Mouse (Mus musculus) neutrophil, adult 5-6 weeks (primary cell): ENCODE measurements at regions not wholly inside any gene's neighbourhood (a gene's known extent, or its start where the extent isn't known, plus 50 kb on each side); places are given as distances from the start of the nearest gene placed in this dataset.

Experiments
- ATAC-seq: fragments of 151-379, 151-347 bp; 2 replicates; pipeline ENCODE4 v1.8.0; 2017; ENCODE audit warnings: mild to moderate bottlenecking, moderate TSS enrichment; ENCODE audit not compliant: insufficient number of reproducible peaks, poor library complexity, low FRiP score, severe bottlenecking; ENCODE audit errors: extremely low read depth

- ATAC-seq, result no peak
These were observed 149.2 kb downstream of the Mtx2 start for GRCm38 (mm10) chr2:74974595-74975325.

DNA sequence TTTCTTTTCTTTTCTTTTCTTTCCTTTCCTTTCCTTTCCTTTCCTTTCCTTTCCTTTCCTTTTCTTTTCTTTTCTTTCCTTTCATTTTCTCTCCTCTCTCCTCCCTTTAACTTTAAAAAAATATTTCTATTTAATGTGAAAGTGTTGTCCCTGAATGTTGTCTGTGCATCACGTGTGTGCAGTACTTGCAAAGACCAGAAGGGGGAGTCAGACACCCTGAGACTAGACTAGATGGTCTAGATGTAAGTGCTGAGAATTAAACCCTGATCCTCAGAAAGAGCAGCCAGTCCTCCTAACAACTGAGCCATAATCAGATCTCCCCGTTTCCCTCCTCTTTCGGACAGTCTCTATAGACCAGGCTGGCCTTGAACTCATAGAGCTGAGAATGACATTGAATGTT, 151.7 kb downstream of the Mtx2 start:
- no peak for ATAC-seq

DNA sequence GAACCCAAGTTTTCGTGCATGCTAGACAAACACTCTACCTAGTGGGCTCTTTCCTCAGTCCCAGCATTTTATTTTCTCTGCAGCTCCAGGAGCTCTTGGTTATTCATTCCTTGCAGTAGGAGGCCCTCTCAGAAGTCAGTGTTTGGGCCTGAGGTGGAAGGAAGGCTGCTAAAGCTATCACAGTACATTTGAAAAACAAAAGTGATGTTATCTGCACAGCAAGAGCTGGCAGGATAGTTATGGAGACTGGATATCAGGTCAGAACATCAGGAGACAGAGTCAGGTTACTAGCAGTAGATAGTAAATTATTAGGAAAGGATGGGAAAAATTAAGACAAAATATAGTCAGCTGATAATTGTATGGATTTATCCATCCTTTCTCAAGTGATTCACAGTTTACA, 152.2 kb downstream of the Mtx2 start:
- no peak for ATAC-seq

GRCm38 (mm10) chr2:74981856-74982255, 156.3 kb downstream of the Mtx2 start:
- ATAC-seq, result no peak

DNA sequence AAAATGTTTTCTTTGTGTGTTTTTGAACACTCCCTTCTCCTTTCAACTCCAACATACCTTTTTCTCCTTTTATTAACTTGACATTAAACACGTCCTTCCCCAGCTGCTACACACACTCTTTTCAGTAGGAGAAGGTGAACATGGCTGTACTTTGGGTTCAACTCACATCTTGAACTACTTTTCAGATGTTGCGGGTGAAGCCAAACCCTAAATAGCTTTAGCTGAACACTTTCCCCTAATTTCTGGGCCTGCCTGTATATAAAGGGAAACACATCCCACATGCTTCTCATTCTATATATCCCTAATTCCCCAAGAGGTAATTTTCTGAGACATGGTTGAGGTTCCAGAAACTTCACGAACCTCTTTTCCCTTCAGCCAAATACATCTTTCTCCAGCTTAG, 168.2 kb downstream of the Mtx2 start:
- no peak for ATAC-seq

DNA sequence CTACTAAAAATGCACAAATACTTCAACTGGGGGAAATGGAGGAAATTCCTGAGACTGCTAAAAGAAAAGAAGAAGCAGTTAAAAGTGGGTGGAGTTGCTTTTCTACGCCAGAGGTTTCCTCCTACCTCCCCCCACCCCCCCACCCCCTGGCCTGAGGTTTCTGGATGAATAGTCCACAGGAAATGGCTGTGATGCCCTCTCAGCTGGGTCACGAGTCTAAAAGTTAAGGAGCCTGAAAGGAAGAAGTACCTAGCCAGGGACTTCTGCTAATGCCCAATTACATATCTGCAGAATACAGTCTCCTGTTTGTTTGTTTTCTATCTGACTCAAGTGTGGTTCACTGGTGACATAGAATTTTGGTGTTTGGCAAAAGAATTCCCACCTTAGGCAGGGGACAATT, 169.4 kb downstream of the Mtx2 start:
- ATAC-seq, result no peak

DNA sequence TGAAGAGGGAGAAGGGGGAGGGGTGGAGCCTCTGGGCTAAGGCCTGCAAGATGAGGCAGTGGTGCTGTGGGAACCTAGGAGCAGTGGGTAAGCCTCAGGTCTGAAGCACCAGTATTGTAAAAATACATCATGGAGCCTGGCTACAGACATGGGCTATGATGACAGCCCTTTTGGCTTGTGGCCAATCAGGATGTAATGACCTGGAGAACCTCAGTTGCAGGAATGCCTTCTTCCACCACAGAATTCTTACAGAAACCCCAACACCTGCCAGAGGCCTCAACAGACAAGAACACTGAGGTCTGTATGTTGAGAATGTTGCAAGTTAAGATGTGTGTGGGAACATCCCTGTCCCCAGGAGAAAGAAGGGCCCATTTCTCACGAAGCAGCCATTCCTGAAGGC, 172.1 kb downstream of the Mtx2 start:
- no peak for ATAC-seq

GRCm38 (mm10) chr2:75000368-75000796, 174.8 kb downstream of the Mtx2 start:
- ATAC-seq, result no peak

GRCm38 (mm10) chr2:75002562-75002961, 177.0 kb downstream of the Mtx2 start:
- no peak for ATAC-seq

DNA sequence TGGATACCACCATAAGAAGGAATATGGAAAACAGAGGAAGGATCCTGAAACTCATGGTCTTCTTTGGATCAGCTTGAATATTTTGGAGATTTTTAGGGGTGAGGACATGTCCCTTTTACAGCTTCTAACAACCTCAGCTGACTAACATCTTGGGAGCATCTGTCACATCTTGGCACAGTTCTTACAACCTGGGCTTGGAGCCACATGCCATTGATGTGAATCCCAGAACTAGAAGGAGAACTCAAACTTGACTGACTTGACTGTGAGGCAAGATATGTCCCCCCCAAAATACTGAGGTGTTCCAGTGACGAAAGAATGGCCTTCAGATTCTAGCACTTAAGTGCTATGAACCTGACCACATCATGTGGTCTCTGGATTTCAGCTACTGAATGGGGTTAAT, 182.5 kb downstream of the Mtx2 start:
- ATAC-seq, result no peak

- ATAC-seq, result no peak
These were observed 185.0 kb downstream of the Mtx2 start for GRCm38 (mm10) chr2:75010647-75011046.

GRCm38 (mm10) chr2:75012046-75012445, 186.4 kb downstream of the Mtx2 start:
- no peak for ATAC-seq

DNA sequence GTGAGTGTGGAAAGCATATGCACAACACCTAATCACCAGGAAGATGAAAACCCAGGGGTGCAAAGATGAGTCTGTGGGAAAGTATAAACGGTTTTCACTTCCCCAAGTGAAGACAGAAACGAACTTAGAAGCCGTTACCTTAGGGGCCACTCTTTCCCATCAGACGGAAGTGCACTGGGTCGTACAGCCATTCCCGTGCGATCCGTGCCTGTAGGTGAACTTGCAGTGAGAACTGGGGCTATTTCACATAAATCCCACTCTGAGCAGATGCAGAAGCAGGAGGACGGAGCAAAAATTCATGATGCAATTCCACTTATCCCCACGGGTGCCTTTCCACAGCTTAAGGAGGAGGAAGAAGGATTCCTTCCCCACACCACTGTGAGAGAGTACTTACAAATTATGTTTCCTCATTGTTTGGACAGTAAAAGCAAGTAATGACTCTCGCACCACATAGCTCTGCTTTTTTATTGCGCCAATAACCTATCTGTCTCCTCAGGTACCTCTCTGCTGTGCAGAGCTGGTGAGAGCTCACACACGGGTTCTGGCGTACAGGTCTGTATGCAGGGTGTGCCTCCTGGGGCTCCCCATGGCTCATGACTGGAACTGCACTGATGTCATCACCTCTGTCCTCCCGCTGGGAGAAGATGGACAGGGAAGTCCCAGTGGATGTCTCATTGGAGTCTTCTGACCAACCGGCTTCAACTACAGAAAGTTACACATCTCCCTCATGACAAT, 189.6 kb downstream of the Mtx2 start:
- ATAC-seq, result no peak

- ATAC-seq, result no peak
These were observed 193.9 kb downstream of the Mtx2 start for GRCm38 (mm10) chr2:75019459-75019858.

GRCm38 (mm10) chr2:75021639-75022038, 196.0 kb downstream of the Mtx2 start:
- no peak for ATAC-seq

- no peak for ATAC-seq
These were observed 202.5 kb downstream of the Mtx2 start for GRCm38 (mm10) chr2:75028151-75028550.

DNA sequence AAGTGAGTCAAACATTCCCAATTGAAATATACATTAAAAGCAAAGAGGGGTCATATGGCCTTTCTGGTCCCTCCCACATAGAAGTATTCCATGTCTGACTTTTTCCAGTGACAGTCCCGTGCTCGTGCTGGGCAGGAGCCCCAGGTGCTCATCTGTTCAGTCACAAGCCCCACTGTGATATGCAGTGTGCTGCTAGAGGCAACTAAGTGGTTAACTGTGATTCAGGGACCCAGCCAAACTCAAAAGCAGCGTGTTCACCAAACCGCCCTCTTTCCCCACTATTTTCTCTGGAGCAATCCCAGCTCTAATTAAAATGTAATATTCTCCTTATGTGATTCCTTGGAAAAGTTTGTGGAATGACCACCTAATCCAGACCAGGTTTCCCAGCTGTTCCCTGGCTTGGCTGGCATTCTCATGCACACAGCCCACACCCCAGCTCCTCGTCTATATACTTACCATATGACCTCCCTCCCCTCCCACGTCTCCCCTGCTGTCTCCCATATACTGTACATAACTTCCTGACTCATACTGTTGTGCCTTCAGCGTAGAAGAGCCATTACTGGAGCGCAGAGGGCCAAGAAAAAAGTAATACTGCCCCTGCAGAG, 203.6 kb downstream of the Mtx2 start:
- no peak for ATAC-seq

GRCm38 (mm10) chr2:75034708-75035107, 209.1 kb downstream of the Mtx2 start:
- no peak for ATAC-seq

- no peak for ATAC-seq
These were observed 213.5 kb downstream of the Mtx2 start for GRCm38 (mm10) chr2:75039066-75039465.

- no peak for ATAC-seq
These were observed 221.3 kb downstream of the Mtx2 start for GRCm38 (mm10) chr2:75046892-75047291.
